Mouse (Mus musculus): ENCODE measurements around the gene Elovl4. TPM values are rescaled to one million over a fixed set of nuclear protein-coding genes. Genes with fewer than 3 reads are reported as not detected.

The Elovl4 gene
- polyA plus RNA-seq, 1 experiment from 2014 or later: 28.2 TPM

Other genes with a start within 250 kb of the Elovl4 start
- gene Ttk, start 28.4 kb upstream of the Elovl4 start, polyA plus RNA-seq (2016; fragmentation: Nextera tagmentation; extraction: Ambion mirVana): 38.6 and 39.9 TPM in 2 replicates
- gene Bckdhb, start 118.9 kb upstream of the Elovl4 start, polyA plus RNA-seq (2016; fragmentation: Nextera tagmentation; extraction: Ambion mirVana): 55.4 and 62.7 TPM in 2 replicates